Mouse (Mus musculus) forebrain, embryonic 10.5 days (tissue): Measurements from ENCODE around the gene Ubqln2. TPM values are rescaled to one million over a fixed set of nuclear protein-coding genes. Genes with fewer than 3 reads are reported as not detected.

Experiments used
- polyA plus RNA-seq: library from polyadenylated mRNA; unstranded; fragments of >200 nt; fragmentation: Nextera tagmentation; extraction: Ambion mirVana; gene quantifications from 2 replicates; pipeline ENCODE4 v1.2.1, GENCODE M21; 2016

The Ubqln2 gene
- polyA plus RNA-seq, 1 experiment from 2014 or later, result 36.3 TPM

Other genes with a start within 250 kb of the Ubqln2 start
- 0.22 TPM in 1 of 2 replicates, not detected in the other for gene Cypt3, start 60.4 kb downstream of the Ubqln2 start, polyA plus RNA-seq
- 3.4 and 3.7 TPM in 2 replicates for gene Kctd12b, start 198.2 kb downstream of the Ubqln2 start, polyA plus RNA-seq
- gene Nbdy, start 225.4 kb downstream of the Ubqln2 start, polyA plus RNA-seq, result 66.6 and 68.8 TPM in 2 replicates